Mouse (Mus musculus) liver, adult 2 months (tissue): ENCODE measurements around the gene Ap2a2. TPM values are rescaled to one million over a fixed set of nuclear protein-coding genes. Genes with fewer than 3 reads are reported as not detected.

ENCODE experiments used
- DNase-seq: peaks from one replicate; pipeline ENCODE4 v3.0.0-alpha.2; 2011; ENCODE audit warnings: low read depth, low spot score; ENCODE audit errors: extremely low read depth
- H3K27ac ChIP-seq: fragments of 200-500 bp; replicated peaks from 2 replicates; pipeline ENCODE4 v1.5.1; 2012; ENCODE audit warnings: low read depth, mild to moderate bottlenecking, control low read depth, inconsistent platforms, low read length; ENCODE audit not compliant: insufficient read depth
- H3K27me3 ChIP-seq: fragments of 200-500 bp; 2 replicates; pipeline ENCODE4 v1.6.1; 2012; ENCODE audit warnings: mild to moderate bottlenecking, moderate library complexity, low read length, inconsistent platforms; ENCODE audit not compliant: control insufficient read depth, insufficient read depth
- H3K36me3 ChIP-seq: fragments of 200-500 bp; 2 replicates; pipeline ENCODE4 v1.6.1; 2012; ENCODE audit warnings: low read length, inconsistent platforms; ENCODE audit not compliant: control insufficient read depth, insufficient read depth
- H3K4me1 ChIP-seq: fragments of 200-500 bp; 2 replicates; pipeline ENCODE4 v1.6.1; 2011; ENCODE audit warnings: low read length; ENCODE audit not compliant: control insufficient read depth, insufficient read depth
- H3K4me3 ChIP-seq: fragments of 200-500 bp; 2 replicates; pipeline ENCODE4 v1.5.1; 2011; ENCODE audit warnings: low read depth, mild to moderate bottlenecking, control low read depth, low read length, moderate library complexity; ENCODE audit not compliant: insufficient read depth
- H3K79me2 ChIP-seq: fragments of 200-500 bp; 2 replicates; pipeline ENCODE4 v1.6.1; 2012; ENCODE audit warnings: inconsistent platforms, mild to moderate bottlenecking, low read length, moderate library complexity; ENCODE audit not compliant: control insufficient read depth, insufficient read depth
- H3K9ac ChIP-seq: fragments of 200-500 bp; 2 replicates; pipeline ENCODE4 v1.6.1; 2012; ENCODE audit warnings: low read depth, mild to moderate bottlenecking, control low read depth, inconsistent platforms, low read length
- CTCF ChIP-seq: fragments of 200-500 bp; IDR thresholded peaks from 2 replicates; pipeline ENCODE4 v1.5.1; 2011; ENCODE audit warnings: low read depth, low read length, control low read depth
- POLR2A ChIP-seq: fragments of 200-500 bp; IDR thresholded peaks from 2 replicates; pipeline ENCODE4 v1.6.1; 2011; ENCODE audit warnings: low read length, control low read depth; ENCODE audit not compliant: insufficient read depth; ENCODE audit errors: extremely low read depth
- WGBS: fragments of 180-500 bp; shearing (Covaris S2); methylation state at CpG from one replicate; pipeline ENCODE4 v1.1.7; 2018; 5-methylcytosine and 5-hydroxymethylcytosine counted together
- polyA plus RNA-seq: library from polyadenylated mRNA; depleted of rRNA; stranded (reverse); fragments of >200 nt; gene quantifications from 2 replicates; pipeline ENCODE4 v1.2.3, GENCODE M21; 2012
- total RNA-seq: library from RNA; depleted of rRNA; stranded (reverse); fragments of >200 nt; gene quantifications from 2 replicates; pipeline ENCODE4 v1.2.3, GENCODE M21; 2014

Ap2a2 gene
- total and polyA plus RNA-seq, 2 experiments: 37.9 to 42.2 TPM

- Histone ChIP-seq H3K9ac (no peak overlapping the region), H3K4me1 (no peaks in the 10 kb centered on the region), H3K36me3 (no peaks in the 10 kb centered on the region), H3K4me3 (no peak overlapping the region), H3K79me2 (no peaks in the 10 kb centered on the region), H3K27me3 (no peaks in the 10 kb centered on the region), H3K27ac (no peak overlapping the region)
- TF ChIP-seq CTCF (no peak), POLR2A (no peak)
- 81% methylated on average over 1 of the region's 1 CpGs for WGBS
- DNase-seq: no peak
Observed at GRCm38 (mm10) chr7:141642375-141642774, 80.4 kb downstream of the Ap2a2 start.

GRCm38 (mm10) chr7:141643160-141643559 is 81.2 kb downstream of the Ap2a2 start:
- Histone ChIP-seq H3K36me3 (no peaks in the 10 kb centered on the region), H3K79me2 (no peaks in the 10 kb centered on the region), H3K27me3 (no peaks in the 10 kb centered on the region), H3K27ac (no peak overlapping the region), H3K4me1 (no peaks in the 10 kb centered on the region), H3K4me3 (no peak overlapping the region), H3K9ac (no peak overlapping the region)
- DNase-seq: no peak
- WGBS: 39% methylated on average over 3 of the region's 3 CpGs
- TF ChIP-seq CTCF: peak; percentile 74
- TF ChIP-seq POLR2A: no peak

- H3K4me1 ChIP-seq: no peaks in the 10 kb centered on the region
- H3K36me3 ChIP-seq: no peaks in the 10 kb centered on the region
- no peaks in the 10 kb centered on the region for H3K27me3 ChIP-seq
- H3K9ac ChIP-seq: no peak overlapping the region
- TF ChIP-seq POLR2A: no peak
- no peak for TF ChIP-seq CTCF
- H3K4me3 ChIP-seq: no peak overlapping the region
- H3K79me2 ChIP-seq: no peaks in the 10 kb centered on the region
- DNase-seq: no peak
- WGBS: 83% methylated on average over 2 of the region's 2 CpGs
- no peak overlapping the region for H3K27ac ChIP-seq
Observed at GRCm38 (mm10) chr7:141647083-141647482, 85.1 kb downstream of the Ap2a2 start.

GRCm38 (mm10) chr7:141647815-141648214 is 85.8 kb downstream of the Ap2a2 start:
- 75% methylated on average over 11 of the region's 11 CpGs for WGBS
- H3K36me3 ChIP-seq: no peaks in the 10 kb centered on the region
- TF ChIP-seq POLR2A (no peak), CTCF (no peak)

GRCm38 (mm10) chr7:141652191-141652590 is 90.2 kb downstream of the Ap2a2 start:
- Histone ChIP-seq H3K27me3 (no peaks in the 10 kb centered on the region), H3K36me3 (no peaks in the 10 kb centered on the region), H3K27ac (no peak overlapping the region), H3K9ac (no peak overlapping the region), H3K4me3 (no peak overlapping the region), H3K79me2 (no peaks in the 10 kb centered on the region), H3K4me1 (no peaks in the 10 kb centered on the region)
- TF ChIP-seq POLR2A: no peak
- DNase-seq: no peak
- WGBS: 46% methylated on average over 7 of the region's 7 CpGs

More at GRCm38 (mm10) chr7:141647815-141648214, 85.8 kb downstream of the Ap2a2 start:
- Histone ChIP-seq H3K9ac (no peak overlapping the region), H3K27me3 (no peaks in the 10 kb centered on the region), H3K79me2 (no peaks in the 10 kb centered on the region), H3K4me3 (no peak overlapping the region), H3K4me1 (no peaks in the 10 kb centered on the region), H3K27ac (no peak overlapping the region)
- DNase-seq: no peak

GRCm38 (mm10) chr7:141660346-141660745 is 98.4 kb downstream of the Ap2a2 start:
- Histone ChIP-seq H3K27me3 (no peaks in the 10 kb centered on the region), H3K9ac (no peak overlapping the region), H3K79me2 (no peaks in the 10 kb centered on the region), H3K27ac (no peak overlapping the region), H3K36me3 (no peaks in the 10 kb centered on the region), H3K4me1 (no peaks in the 10 kb centered on the region), H3K4me3 (no peak overlapping the region)
- 93% methylated on average over 1 of the region's 1 CpGs for WGBS
- TF ChIP-seq CTCF: no peak
- TF ChIP-seq POLR2A: no peak
- no peak for DNase-seq
